Mouse (Mus musculus) neural tube, embryonic 10.5 days (tissue): ENCODE measurements around the gene Pramel7.
"Not testable (repeated sequence)": the region's sequence is repeated elsewhere in the genome, so short reads cannot be mapped to it uniquely, and the experiment has no call there.

ENCODE experiments used
- DNase-seq: peaks from one replicate; pipeline ENCODE4 v3.0.0-alpha.2; 2017; ENCODE audit warnings: low spot score; ENCODE audit errors: extremely low spot score

Gene Pramel7

GRCm38 (mm10) chr2:87496993-87497392, at the start of gene Pramel7:
TSS of gene Pramel7 (minus strand) at chr2:87497093.
- not testable (repeated sequence) for DNase-seq

DNA sequence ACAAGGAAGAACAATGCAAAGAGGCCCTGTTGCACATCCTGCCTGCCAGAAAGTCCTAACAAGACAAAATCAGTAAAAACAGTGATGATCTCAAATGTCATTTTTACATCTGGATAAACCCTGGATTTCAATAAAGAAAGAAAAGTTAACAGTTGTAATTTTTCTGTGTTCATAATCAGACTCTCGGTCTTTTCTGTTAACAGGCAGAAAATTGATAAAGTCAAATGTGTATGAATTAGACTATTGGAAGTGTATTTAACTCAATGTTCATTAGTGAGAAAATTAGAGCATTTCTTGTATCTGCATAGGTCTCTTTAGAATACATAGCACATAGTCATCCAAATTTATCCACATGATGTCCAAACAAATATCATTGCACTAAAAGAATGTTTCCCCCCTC, 48.5 kb upstream of the Pramel7 start, which contains the start of gene Olfr1128:
TSS of gene Olfr1128 (minus strand) at position 101 of the 400 bp plus-strand sequence.
- DNase-seq, result no peak

DNA sequence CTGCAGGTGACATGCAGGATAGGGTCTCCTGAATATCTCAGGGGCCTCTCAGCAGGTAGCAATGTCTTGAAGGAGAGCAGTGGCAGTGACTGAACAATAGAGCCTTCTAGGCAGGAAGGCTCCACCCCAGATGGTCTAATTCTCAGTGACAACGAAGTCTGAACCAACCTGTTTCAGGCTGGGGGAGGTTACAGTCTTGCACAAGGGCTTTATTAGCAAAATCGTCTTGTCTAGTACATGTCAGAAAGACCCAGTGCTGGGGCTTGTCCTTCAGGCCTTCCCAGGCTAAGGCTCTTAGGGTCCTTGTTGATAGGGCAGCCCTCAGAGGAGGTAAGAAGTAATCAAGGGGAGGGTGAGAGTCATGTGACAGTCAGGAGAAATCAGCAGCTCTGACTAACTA, 37.9 kb upstream of the Pramel7 start:
- no peak for DNase-seq

- DNase-seq, result no peak
Observed at GRCm38 (mm10) chr2:87531496-87531895, 34.6 kb upstream of the Pramel7 start, which contains the start of gene Olfr153. TSS of gene Olfr153 (plus strand) at chr2:87531796.

GRCm38 (mm10) chr2:87525899-87526616, 29.2 kb upstream of the Pramel7 start:
- DNase-seq, result peak; percentile 20

GRCm38 (mm10) chr2:87520651-87521050, 23.8 kb upstream of the Pramel7 start:
- DNase-seq, result no peak

DNA sequence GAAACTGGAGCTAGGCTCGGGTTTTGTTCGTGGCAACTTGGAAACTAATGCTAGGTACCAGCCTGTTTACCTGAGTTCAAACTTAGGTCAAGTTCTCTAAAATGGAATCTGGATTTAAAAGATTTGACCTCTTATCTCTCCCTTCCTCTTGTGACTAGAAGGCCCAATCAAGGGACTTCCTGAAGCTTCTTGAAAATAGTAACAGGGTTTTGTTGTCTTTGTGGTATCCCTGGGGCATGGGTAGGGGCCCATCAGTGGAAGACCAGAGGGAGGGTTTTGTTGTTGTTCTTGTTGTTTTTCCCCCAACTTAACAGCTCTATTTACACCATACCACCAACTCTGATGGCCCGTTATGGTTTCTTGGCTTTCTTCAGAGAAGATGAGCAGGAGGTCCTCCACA, 19.7 kb upstream of the Pramel7 start:
- no peak for DNase-seq

DNA sequence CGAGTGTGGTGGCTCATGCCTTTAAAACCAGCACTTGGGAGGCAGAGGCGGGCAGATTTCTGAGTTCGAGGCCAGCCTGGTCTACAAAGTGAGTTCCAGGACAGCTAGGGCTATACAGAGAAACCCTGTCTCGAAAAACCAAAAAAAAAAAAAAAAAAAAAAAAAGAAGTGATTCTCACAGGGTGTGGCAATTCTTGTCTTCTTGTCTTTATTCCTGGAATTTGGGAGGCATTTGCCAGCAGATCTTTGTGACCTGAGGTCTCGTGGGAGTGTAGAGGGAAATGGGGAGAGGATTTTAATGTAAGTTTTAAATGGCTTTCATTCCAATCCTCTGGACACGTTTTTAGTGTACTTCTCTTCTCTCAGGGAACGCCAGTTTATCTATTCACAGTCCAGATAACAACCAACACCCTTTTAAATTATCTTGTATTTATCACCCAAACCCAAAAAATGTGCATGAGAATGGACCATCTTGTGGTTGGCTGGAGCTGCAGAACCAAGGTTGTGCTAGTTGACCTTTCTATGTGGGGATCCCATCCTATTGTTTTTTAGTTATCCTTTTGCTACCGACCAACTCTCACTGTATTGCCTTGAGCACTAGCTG, 18.7 kb upstream of the Pramel7 start:
- no peak for DNase-seq

DNA sequence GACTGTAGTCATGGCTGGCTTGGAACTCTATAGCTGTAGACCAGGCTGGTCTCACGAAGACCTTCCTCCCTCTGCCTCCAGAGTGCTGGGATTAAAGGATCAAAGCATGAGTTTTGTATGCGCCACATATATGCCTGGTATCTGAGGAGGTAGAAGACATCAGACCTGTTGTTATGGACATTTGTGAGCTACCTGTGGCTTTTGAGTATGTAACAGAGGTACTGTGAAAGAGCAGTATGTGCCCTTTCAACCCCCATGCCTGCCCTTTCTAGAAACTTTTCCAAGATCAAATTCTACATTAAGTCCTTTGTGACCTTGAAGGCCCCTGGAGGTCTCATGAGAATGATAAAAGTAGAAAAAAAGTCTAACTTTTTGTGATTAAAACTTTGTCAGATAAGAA, 18.2 kb upstream of the Pramel7 start:
- no peak for DNase-seq

GRCm38 (mm10) chr2:87506265-87506664, 9.4 kb upstream of the Pramel7 start, which contains the start of gene Pramel6:
TSS of gene Pramel6 (plus strand) at chr2:87506565.
- DNase-seq, result no peak

GRCm38 (mm10) chr2:87482276-87482675, 14.6 kb downstream of the Pramel7 start:
- DNase-seq, result no peak

- DNase-seq, result no peak
Observed at GRCm38 (mm10) chr2:87481158-87481557, 15.7 kb downstream of the Pramel7 start.

DNA sequence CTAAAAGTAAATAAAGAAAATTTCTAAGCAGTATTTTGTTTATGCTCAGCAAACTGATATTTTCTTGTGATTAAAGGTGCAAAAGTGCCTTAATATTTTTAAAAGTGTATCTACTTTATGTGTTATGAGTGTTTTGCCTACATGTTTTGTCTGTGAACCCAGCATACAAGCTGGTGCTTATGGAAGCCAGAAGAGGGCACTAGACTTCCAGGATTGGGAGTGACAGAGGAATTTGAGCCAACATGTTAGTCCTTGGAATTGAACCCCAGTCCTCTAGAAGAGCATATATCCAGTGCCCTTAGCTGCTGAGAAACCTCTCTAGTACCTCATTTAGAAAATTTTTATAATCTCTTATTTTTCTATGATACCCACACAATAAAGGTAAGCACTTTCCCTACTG, 16.7 kb downstream of the Pramel7 start:
- DNase-seq, result no peak

GRCm38 (mm10) chr2:87461769-87462168, 35.1 kb downstream of the Pramel7 start:
- no peak for DNase-seq

- no peak for DNase-seq
Observed at GRCm38 (mm10) chr2:87453662-87454061, 43.2 kb downstream of the Pramel7 start, which contains the start of gene Olfr1126. TSS of gene Olfr1126 (plus strand) at chr2:87453962.
